Mouse (Mus musculus) hindbrain, embryonic 16.5 days (tissue): ENCODE results near the gene Knop1. TPM values are rescaled to one million over a fixed set of nuclear protein-coding genes. Genes with fewer than 3 reads are reported as not detected.
A peak's percentile ranks its signal among the peaks of the same experiment; 100 is the strongest.

Experiments
- ATAC-seq: fragments of 200-750 bp; cut with Nextera tagmentation; 2 replicates; pipeline ENCODE4 v1.8.0; 2017; ENCODE audit warnings: moderate TSS enrichment, moderate library complexity
- H3K27ac ChIP-seq: fragments of 300-500 bp; sonication (generic); 2 replicates; pipeline ENCODE4 v1.5.1; 2014; ENCODE audit warnings: low read depth, mild to moderate bottlenecking, control low read depth, low read length, moderate library complexity
- H3K27me3 ChIP-seq: fragments of 300-500 bp; sonication (generic); replicated peaks from 2 replicates; pipeline ENCODE4 v1.6.1; 2014; ENCODE audit warnings: low read length; ENCODE audit not compliant: control insufficient read depth, insufficient read depth
- H3K36me3 ChIP-seq: fragments of 300-500 bp; sonication (generic); 2 replicates; pipeline ENCODE4 v1.6.1; 2014; ENCODE audit warnings: mild to moderate bottlenecking, low read length, moderate library complexity, mixed read lengths; ENCODE audit not compliant: control insufficient read depth, insufficient read depth
- H3K4me1 ChIP-seq: fragments of 300-500 bp; sonication (generic); 2 replicates; pipeline ENCODE4 v1.6.1; 2014; ENCODE audit warnings: low read depth, low read length; ENCODE audit not compliant: control insufficient read depth, insufficient read depth
- H3K4me2 ChIP-seq: fragments of 300-500 bp; sonication (generic); 2 replicates; pipeline ENCODE4 v1.6.1; 2014; ENCODE audit warnings: mild to moderate bottlenecking, low read length, control low read depth, moderate library complexity
- H3K4me3 ChIP-seq: fragments of 300-500 bp; sonication (generic); 2 replicates; pipeline ENCODE4 v1.5.1; 2014; ENCODE audit warnings: mild to moderate bottlenecking, low read length, control low read depth, moderate library complexity
- H3K9ac ChIP-seq: fragments of 300-500 bp; sonication (generic); 2 replicates; pipeline ENCODE4 v1.6.1; 2014; ENCODE audit warnings: low read depth, mild to moderate bottlenecking, control low read depth, low read length, moderate library complexity
- H3K9me3 ChIP-seq: fragments of 300-500 bp; sonication (generic); 2 replicates; pipeline ENCODE4 v1.6.1; 2014; ENCODE audit warnings: mild to moderate bottlenecking, low read length, moderate library complexity; ENCODE audit not compliant: control insufficient read depth
- WGBS: fragments of 180-500 bp; shearing (Covaris S2); extraction: QIAGEN DNeasy Blood & Tissue Kit; methylation state at CpG from one replicate; pipeline ENCODE4 v1.1.7; 2014; 5-methylcytosine and 5-hydroxymethylcytosine counted together
- polyA plus RNA-seq: library from polyadenylated mRNA; unstranded; fragments of >200 nt; fragmentation: Nextera tagmentation; extraction: Ambion mirVana; gene quantifications from 2 replicates; pipeline ENCODE4 v1.2.1, GENCODE M21; 2015

Knop1 gene
- polyA plus RNA-seq, 1 experiment from 2014 or later: 53.2 TPM

- no peaks in the 10 kb centered on the region for H3K4me1 ChIP-seq
Observed at GRCm38 (mm10) chr7:118887303-118888055, 31.4 kb upstream of the Knop1 start.

GRCm38 (mm10) chr7:118884969-118885368 lies 28.9 kb upstream of the Knop1 start:
- no peaks in the 10 kb centered on the region for H3K27me3 ChIP-seq
- ATAC-seq: no peak
- H3K36me3 ChIP-seq: no peaks in the 10 kb centered on the region
- H3K4me2 ChIP-seq: no peak overlapping the region
- H3K9me3 ChIP-seq: no peaks in the 10 kb centered on the region
- whole genome bisulfite sequencing: 64% methylated on average over 4 of the region's 4 CpGs
- no peak overlapping the region for H3K27ac ChIP-seq
- H3K4me1 ChIP-seq: no peaks in the 10 kb centered on the region
- no peak overlapping the region for H3K4me3 ChIP-seq
- no peak overlapping the region for H3K9ac ChIP-seq

More at GRCm38 (mm10) chr7:118887303-118888055, 31.4 kb upstream of the Knop1 start:
- H3K36me3 ChIP-seq: no peaks in the 10 kb centered on the region
- ATAC-seq: no peak
- no peak overlapping the region for H3K9ac ChIP-seq
- H3K4me3 ChIP-seq: no peak overlapping the region
- WGBS: 19% methylated on average over 6 of the region's 6 CpGs
- H3K4me2 ChIP-seq: no peak overlapping the region
- H3K27ac ChIP-seq: no peak overlapping the region
- H3K9me3 ChIP-seq: no peaks in the 10 kb centered on the region
- no peaks in the 10 kb centered on the region for H3K27me3 ChIP-seq

GRCm38 (mm10) chr7:118883957-118884356 lies 27.9 kb upstream of the Knop1 start:
- Histone ChIP-seq H3K36me3 (no peaks in the 10 kb centered on the region), H3K4me2 (no peak overlapping the region), H3K9ac (no peak overlapping the region), H3K27ac (no peak overlapping the region), H3K27me3 (no peaks in the 10 kb centered on the region), H3K9me3 (no peaks in the 10 kb centered on the region), H3K4me3 (no peak overlapping the region), H3K4me1 (no peaks in the 10 kb centered on the region)
- 84% methylated on average over 4 of the region's 4 CpGs for WGBS
- no peak for ATAC-seq

- peak; percentile 50; the same call in 1 of the 2 replicates for ATAC-seq
- Histone ChIP-seq H3K36me3 (no peaks in the 10 kb centered on the region), H3K4me3 (no peak overlapping the region), H3K4me1 (no peaks in the 10 kb centered on the region), H3K9ac (no peak overlapping the region), H3K27ac (no peak overlapping the region), H3K4me2 (no peak overlapping the region), H3K27me3 (no peaks in the 10 kb centered on the region), H3K9me3 (no peaks in the 10 kb centered on the region)
- 76% methylated on average over 3 of the region's 3 CpGs for WGBS
Observed at GRCm38 (mm10) chr7:118879466-118880029, 23.5 kb upstream of the Knop1 start.

GRCm38 (mm10) chr7:118865362-118865761 lies 9.3 kb upstream of the Knop1 start:
- no peak overlapping the region for H3K27ac ChIP-seq
- WGBS: 89% methylated on average over 2 of the region's 2 CpGs

GRCm38 (mm10) chr7:118858640-118859039 lies 2.6 kb upstream of the Knop1 start:
- Histone ChIP-seq H3K4me2 (no peak overlapping the region), H3K4me3 (no peak overlapping the region), H3K27me3 (no peaks in the 10 kb centered on the region), H3K27ac (no peak overlapping the region), H3K36me3 (no peaks in the 10 kb centered on the region), H3K4me1 (peaks cover 12% of the 10 kb centered on the region), H3K9me3 (no peaks in the 10 kb centered on the region), H3K9ac (no peak overlapping the region)
- WGBS: 91% methylated on average over 1 of the region's 1 CpGs
- ATAC-seq: no peak

More at GRCm38 (mm10) chr7:118865362-118865761, 9.3 kb upstream of the Knop1 start:
- no peaks in the 10 kb centered on the region for H3K9me3 ChIP-seq
- no peaks in the 10 kb centered on the region for H3K27me3 ChIP-seq
- H3K36me3 ChIP-seq: no peaks in the 10 kb centered on the region
- H3K9ac ChIP-seq: no peak overlapping the region
- ATAC-seq: no peak
- H3K4me2 ChIP-seq: no peak overlapping the region
- no peaks in the 10 kb centered on the region for H3K4me1 ChIP-seq
- H3K4me3 ChIP-seq: no peak overlapping the region

GRCm38 (mm10) chr7:118855171-118855876 lies 730 bp downstream of the Knop1 start, which contains the start of gene Iqck:
Gene Iqck (plus strand): TSS chr7:118855752.
- no peaks in the 10 kb centered on the region; the same call in 1 of the 2 replicates for H3K36me3 ChIP-seq
- peak within 1 kb of the TSS; percentile 50 for H3K27ac ChIP-seq
- WGBS: under 1% methylated on average over 57 of the region's 57 CpGs
- peak within 1 kb of the TSS; percentile 58 for H3K9ac ChIP-seq
- H3K9me3 ChIP-seq: no peaks in the 10 kb centered on the region
- H3K4me3 ChIP-seq: peak within 1 kb of the TSS; percentile 52
- peak; percentile 98 for ATAC-seq
- H3K4me1 ChIP-seq: peaks cover 12% of the 10 kb centered on the region
- H3K27me3 ChIP-seq: no peaks in the 10 kb centered on the region
- peak within 1 kb of the TSS; percentile 79 for H3K4me2 ChIP-seq

GRCm38 (mm10) chr7:118854606-118855005 lies 1.4 kb downstream of the Knop1 start:
- no peak for ATAC-seq
- H3K4me2 ChIP-seq: peak overlapping the region; percentile 75
- H3K9ac ChIP-seq: peak overlapping the region; percentile 58
- H3K4me3 ChIP-seq: peak overlapping the region; percentile 52
- WGBS: 16% methylated on average over 3 of the region's 3 CpGs
- H3K27me3 ChIP-seq: no peaks in the 10 kb centered on the region
- peaks cover 3% of the 10 kb centered on the region; the same call in 1 of the 2 replicates for H3K36me3 ChIP-seq
- peaks cover 12% of the 10 kb centered on the region for H3K4me1 ChIP-seq
- no peak overlapping the region for H3K27ac ChIP-seq
- H3K9me3 ChIP-seq: no peaks in the 10 kb centered on the region

GRCm38 (mm10) chr7:118852611-118853010 lies 3.4 kb downstream of the Knop1 start:
- Histone ChIP-seq H3K9me3 (no peaks in the 10 kb centered on the region), H3K36me3 (peaks cover 11% of the 10 kb centered on the region; the same call in 1 of the 2 replicates), H3K9ac (no peak overlapping the region), H3K4me1 (peaks cover 12% of the 10 kb centered on the region), H3K4me2 (no peak overlapping the region), H3K27ac (no peak overlapping the region), H3K4me3 (no peak overlapping the region), H3K27me3 (no peaks in the 10 kb centered on the region)
- 86% methylated on average over 4 of the region's 4 CpGs for WGBS
- no peak for ATAC-seq
